Mouse (Mus musculus): ENCODE measurements around the gene Ankrd24. TPM values are rescaled to one million over a fixed set of nuclear protein-coding genes. Genes with fewer than 3 reads are reported as not detected.

Ankrd24 gene
- 5.1 and 5.4 TPM in 2 replicates for polyA plus RNA-seq (2012; rRNA removed)

GRCm38 (mm10) chr10:81628390-81628789 is at the start of gene Ankrd24:
TSS of gene Ankrd24 (plus strand) at chr10:81628540.

GRCm38 (mm10) chr10:81600738-81601203 is 27.6 kb upstream of the Ankrd24 start, which contains the start of gene Tle6:
TSS of gene Tle6 (minus strand) at chr10:81601073.

GRCm38 (mm10) chr10:81605974-81606751 is 22.2 kb upstream of the Ankrd24 start, which contains the start of gene BC025920:
TSS of gene BC025920 (plus strand) at chr10:81606270.

GRCm38 (mm10) chr10:81626994-81627835 is 1.1 kb upstream of the Ankrd24 start, which contains the start of gene Sirt6:
TSS of gene Sirt6 (minus strand) at chr10:81627797.

GRCm38 (mm10) chr10:81648803-81649775 is 20.7 kb downstream of the Ankrd24 start, which contains the start of gene Gm10778:
TSS of gene Gm10778 (plus strand) at chr10:81649059.

Other genes starting within 250 kb of the Ankrd24 start
- gene Dohh, start 244.1 kb upstream of the Ankrd24 start, polyA plus RNA-seq (2012; rRNA removed) = 28.6 and 30.2 TPM in 2 replicates
- gene Gm48551, start 244.1 kb upstream of the Ankrd24 start, polyA plus RNA-seq (2012; rRNA removed) = 0.84 and 0.93 TPM in 2 replicates
- 0.55 and 0.90 TPM in 2 replicates for gene Gm48552, start 239.5 kb upstream of the Ankrd24 start, polyA plus RNA-seq (2012; rRNA removed)
- gene Smim24, start 235.5 kb upstream of the Ankrd24 start, polyA plus RNA-seq (2012; rRNA removed) = 1.7 and 2.0 TPM in 2 replicates
- 1.2 and 1.3 TPM in 2 replicates for gene Nfic, start 172.9 kb upstream of the Ankrd24 start, polyA plus RNA-seq (2012; rRNA removed)
- 0.05 TPM in 2 replicates for gene Celf5, start 145.8 kb upstream of the Ankrd24 start, polyA plus RNA-seq (2012; rRNA removed)
- 46.7 and 55.3 TPM in 2 replicates for gene Ncln, start 132.1 kb upstream of the Ankrd24 start, polyA plus RNA-seq (2012; rRNA removed)
- gene S1pr4, start 128.4 kb upstream of the Ankrd24 start, polyA plus RNA-seq (2012; rRNA removed) = 1.3 and 1.7 TPM in 2 replicates
- gene Gna15, start 104.3 kb upstream of the Ankrd24 start, polyA plus RNA-seq (2012; rRNA removed) = 4.3 and 4.6 TPM in 2 replicates
- 15.2 and 17.6 TPM in 2 replicates for gene Gna11, start 83.3 kb upstream of the Ankrd24 start, polyA plus RNA-seq (2012; rRNA removed)
- 131 and 135 TPM in 2 replicates for gene Aes, start 69.1 kb upstream of the Ankrd24 start, polyA plus RNA-seq (2012; rRNA removed)
- 4.2 and 4.8 TPM in 2 replicates for gene Tle2, start 54.0 kb upstream of the Ankrd24 start, polyA plus RNA-seq (2012; rRNA removed)
- gene Tle6, start 27.5 kb upstream of the Ankrd24 start, polyA plus RNA-seq (2012; rRNA removed) = 4.4 and 4.7 TPM in 2 replicates
- gene BC025920, start 22.3 kb upstream of the Ankrd24 start, polyA plus RNA-seq (2012; rRNA removed) = 2.6 and 2.8 TPM in 2 replicates
- gene Sirt6, start 743 bp upstream of the Ankrd24 start, polyA plus RNA-seq (2012; rRNA removed) = 7.9 TPM in 2 replicates
- gene Gm10778, start 20.5 kb downstream of the Ankrd24 start, polyA plus RNA-seq (2012; rRNA removed) = 0.95 and 0.99 TPM in 2 replicates
- 1.6 and 1.8 TPM in 2 replicates for gene Zfp433, start 76.3 kb downstream of the Ankrd24 start, polyA plus RNA-seq (2012; rRNA removed)
- 0.48 and 0.74 TPM in 2 replicates for gene Gm3055, start 142.6 kb downstream of the Ankrd24 start, polyA plus RNA-seq (2012; rRNA removed)
- gene Gm4767, start 183.6 kb downstream of the Ankrd24 start, polyA plus RNA-seq (2012; rRNA removed) = 0.17 and 0.23 TPM in 2 replicates
- 0.95 and 1.0 TPM in 2 replicates for gene Gm32687, start 235.4 kb downstream of the Ankrd24 start, polyA plus RNA-seq (2012; rRNA removed)